Mouse (Mus musculus): ENCODE measurements around the gene Dapk1.

Gene Dapk1

GRCm38 (mm10) chr13:60639482-60640055 is 37.8 kb downstream of the Dapk1 start:
- TF ChIP-seq GATA4 (IDR thresholded peaks at IDR 0.05; ENCODE audit: insufficient replicate concordance, low read length) = no peak

GRCm38 (mm10) chr13:60640420-60640819 is 38.7 kb downstream of the Dapk1 start:
- TF ChIP-seq GATA4 (IDR thresholded peaks at IDR 0.05; ENCODE audit: insufficient replicate concordance, low read length) = no peak

DNA sequence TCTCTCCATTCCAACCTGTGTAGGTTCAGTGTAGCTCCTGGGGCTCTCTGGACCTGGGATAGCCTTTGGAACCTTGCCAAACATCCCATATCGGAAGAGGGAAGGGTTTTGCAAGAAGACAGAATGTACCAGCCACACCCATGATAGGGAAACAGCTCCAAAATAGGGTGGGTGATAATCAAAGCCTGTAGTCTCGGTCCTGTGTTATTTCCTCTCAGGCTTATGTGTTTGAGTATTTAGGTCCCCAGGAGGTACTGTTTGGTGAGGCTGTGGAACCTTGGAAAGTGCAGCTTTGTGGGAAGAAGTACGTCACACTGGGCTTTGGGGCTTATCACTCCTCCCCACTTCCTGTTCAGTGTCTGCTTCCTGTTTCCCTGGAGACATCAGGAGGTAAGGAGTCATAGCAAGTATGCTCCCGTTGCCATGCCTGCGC is 42.7 kb downstream of the Dapk1 start:
- TF ChIP-seq GATA4 (IDR thresholded peaks at IDR 0.05; ENCODE audit: insufficient replicate concordance, low read length) = no peak

GRCm38 (mm10) chr13:60646791-60647190 is 45.0 kb downstream of the Dapk1 start:
- no peak for TF ChIP-seq GATA4 (IDR thresholded peaks at IDR 0.05; ENCODE audit: insufficient replicate concordance, low read length)

DNA sequence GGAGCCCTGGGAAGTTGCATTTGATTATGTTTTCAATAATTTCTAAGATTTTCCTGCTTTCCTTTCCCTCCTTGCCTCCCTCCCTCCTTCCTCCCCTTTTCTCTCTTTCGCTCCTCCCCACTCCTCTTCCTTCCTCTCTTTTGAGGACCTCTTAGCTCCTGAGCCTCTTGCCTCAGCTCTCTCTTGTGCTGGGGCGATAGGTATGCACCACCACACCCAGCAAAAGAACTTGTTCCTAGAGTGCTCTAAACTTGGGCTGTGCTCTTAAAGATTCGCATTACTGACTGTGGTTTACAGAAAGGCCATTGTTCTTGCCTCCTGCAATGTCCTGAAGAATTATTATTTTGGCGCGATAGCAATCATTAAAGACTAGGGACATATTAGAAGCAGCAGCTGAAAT is 46.6 kb downstream of the Dapk1 start:
- TF ChIP-seq GATA4 (IDR thresholded peaks at IDR 0.05; ENCODE audit: insufficient replicate concordance, low read length) = no peak

DNA sequence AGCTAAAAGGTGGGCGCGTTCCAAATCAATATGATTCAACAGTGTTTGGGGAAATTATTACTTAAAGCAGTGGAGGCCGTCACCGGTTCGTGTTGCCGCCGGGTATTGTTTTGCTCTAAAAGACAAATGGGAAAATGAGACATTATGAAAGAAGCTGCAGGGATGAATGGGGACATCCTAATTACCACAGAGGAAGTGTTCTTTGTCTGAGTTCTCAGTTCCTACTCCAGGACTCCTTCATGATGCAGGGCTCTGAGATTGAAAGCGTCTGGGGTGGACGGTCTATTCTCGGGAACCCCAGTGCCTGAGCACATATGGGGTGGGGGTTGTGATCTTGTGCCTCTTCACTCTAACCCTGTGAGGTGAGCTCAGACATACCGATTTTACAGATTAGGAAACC is 48.3 kb downstream of the Dapk1 start:
- TF ChIP-seq GATA4 (IDR thresholded peaks at IDR 0.05; ENCODE audit: insufficient replicate concordance, low read length) = no peak

DNA sequence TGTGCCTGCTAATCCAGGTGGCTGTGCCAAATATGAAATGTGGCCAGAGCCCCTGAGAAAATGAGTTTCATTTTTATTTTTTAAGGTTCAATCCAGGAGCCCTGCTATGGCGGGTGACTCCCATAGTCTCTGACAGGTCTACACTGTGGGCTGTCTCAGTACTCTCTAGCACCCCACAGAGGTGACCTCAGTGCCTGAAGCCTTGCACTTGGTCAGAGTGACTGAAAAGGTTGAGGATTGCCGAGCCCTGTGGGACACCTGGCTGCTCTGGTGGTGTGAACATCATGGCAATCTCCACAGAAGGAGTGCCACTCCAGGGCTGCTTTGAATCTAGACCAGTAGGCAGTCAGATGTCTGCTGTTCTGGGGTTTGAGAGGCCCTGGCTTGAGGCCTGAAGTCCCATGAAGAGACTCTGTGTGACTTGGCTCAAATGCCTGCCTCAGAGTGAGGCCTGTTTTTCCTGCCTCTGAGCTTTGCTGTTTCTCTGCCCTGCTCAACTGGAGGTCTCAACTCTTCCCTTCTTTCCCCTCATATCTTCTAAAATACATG is 52.3 kb downstream of the Dapk1 start:
- no peak for TF ChIP-seq GATA4 (IDR thresholded peaks at IDR 0.05; ENCODE audit: insufficient replicate concordance, low read length)

DNA sequence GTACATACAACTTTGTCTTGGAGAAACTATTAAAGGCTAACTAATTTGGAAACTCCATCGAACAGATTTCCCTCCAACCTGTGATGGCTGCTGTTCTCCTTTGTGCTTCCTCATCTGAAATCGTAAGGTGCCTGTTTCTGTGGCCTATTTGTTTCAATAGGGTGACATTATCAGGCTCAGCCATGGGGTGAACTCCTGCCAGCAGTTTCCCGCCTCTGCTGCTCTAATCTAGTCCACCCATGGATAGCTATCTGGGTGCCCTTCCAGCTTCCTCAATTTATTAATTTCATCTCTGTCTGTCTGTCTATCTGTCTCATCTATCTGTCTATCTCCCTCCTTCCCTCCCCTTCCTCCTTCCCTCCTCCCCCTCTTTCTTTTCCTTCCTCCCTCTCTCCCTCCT is 53.5 kb downstream of the Dapk1 start:
- no peak for TF ChIP-seq GATA4 (IDR thresholded peaks at IDR 0.05; ENCODE audit: insufficient replicate concordance, low read length)

GRCm38 (mm10) chr13:60659600-60659999 is 57.9 kb downstream of the Dapk1 start:
- TF ChIP-seq GATA4 (IDR thresholded peaks at IDR 0.05; ENCODE audit: insufficient replicate concordance, low read length) = no peak

DNA sequence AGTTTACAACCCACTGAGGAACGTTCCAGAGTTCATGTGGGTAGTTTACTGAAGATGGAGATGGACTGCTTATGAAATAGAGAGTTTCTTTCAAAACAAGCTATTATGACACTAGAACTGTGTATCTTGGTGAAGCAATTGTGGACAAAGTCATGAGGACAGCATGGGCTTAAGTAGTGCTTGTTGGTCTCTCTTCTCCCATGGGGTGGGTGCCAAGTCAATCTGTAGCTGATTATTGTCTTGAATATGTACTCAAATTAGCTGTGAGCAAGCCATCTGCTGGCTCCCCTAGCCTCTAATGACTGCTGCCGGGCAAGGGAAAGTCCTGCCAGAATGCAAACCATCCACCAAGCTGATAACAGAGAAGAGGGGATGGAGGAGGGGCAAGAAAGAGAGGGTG is 58.3 kb downstream of the Dapk1 start:
- peak; percentile 42; the same call in 1 of the 2 replicates for TF ChIP-seq GATA4 (IDR thresholded peaks at IDR 0.05; ENCODE audit: insufficient replicate concordance, low read length)

DNA sequence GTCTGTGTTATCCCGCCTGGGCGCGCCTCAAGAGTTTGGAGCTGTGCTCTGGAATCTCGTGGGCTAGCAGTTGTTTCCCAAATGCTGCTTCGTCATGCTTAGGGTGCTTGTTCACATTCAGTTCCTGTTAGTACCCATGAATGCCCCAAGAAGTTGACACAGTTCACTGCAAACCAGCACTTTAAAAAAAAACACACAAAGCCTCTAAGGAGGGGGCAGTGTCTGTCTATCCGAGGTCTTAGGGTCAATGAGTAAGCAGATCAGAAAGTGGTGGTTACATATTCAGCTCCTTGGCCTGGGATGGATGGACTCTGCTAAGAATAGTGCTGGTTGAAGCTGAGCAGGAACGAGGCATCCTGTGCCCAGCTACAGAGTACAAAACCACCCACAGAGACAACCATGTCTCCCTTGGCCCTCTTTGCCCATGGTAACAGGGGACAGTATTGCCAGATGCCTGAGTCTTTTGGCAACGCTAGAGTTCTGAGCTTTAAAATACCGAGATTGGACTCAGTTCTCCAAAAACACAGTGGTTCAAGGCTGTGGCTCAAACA is 59.0 kb downstream of the Dapk1 start:
- TF ChIP-seq GATA4 (IDR thresholded peaks at IDR 0.05; ENCODE audit: insufficient replicate concordance, low read length) = no peak

GRCm38 (mm10) chr13:60662493-60663177 is 60.9 kb downstream of the Dapk1 start:
- no peak for TF ChIP-seq GATA4 (IDR thresholded peaks at IDR 0.05; ENCODE audit: insufficient replicate concordance, low read length)

DNA sequence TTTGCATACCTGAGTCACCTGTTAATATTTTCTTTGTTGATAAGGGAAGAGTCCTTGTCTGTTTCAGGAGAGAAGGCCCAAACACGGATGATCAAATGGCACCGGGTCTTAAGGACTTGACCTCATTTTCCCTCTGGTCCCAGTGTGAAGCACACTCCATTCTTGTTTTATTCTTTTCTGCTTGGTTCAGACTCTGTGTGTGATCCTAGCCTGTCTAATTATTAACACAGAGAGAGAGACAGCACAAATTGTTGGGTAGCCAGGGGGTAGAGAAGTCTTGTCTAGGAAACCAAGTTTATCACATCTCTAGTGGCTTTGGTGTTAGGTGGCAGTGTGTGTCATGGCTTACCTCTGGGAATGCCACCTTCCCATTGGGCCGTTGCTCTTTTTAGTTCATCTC is 62.3 kb downstream of the Dapk1 start:
- TF ChIP-seq GATA4 (IDR thresholded peaks at IDR 0.05; ENCODE audit: insufficient replicate concordance, low read length) = no peak

- TF ChIP-seq GATA4 (IDR thresholded peaks at IDR 0.05; ENCODE audit: insufficient replicate concordance, low read length) = no peak
Observed at GRCm38 (mm10) chr13:60664816-60665215, 63.1 kb downstream of the Dapk1 start.

GRCm38 (mm10) chr13:60665402-60665801 is 63.7 kb downstream of the Dapk1 start:
- no peak for TF ChIP-seq GATA4 (IDR thresholded peaks at IDR 0.05; ENCODE audit: insufficient replicate concordance, low read length)

DNA sequence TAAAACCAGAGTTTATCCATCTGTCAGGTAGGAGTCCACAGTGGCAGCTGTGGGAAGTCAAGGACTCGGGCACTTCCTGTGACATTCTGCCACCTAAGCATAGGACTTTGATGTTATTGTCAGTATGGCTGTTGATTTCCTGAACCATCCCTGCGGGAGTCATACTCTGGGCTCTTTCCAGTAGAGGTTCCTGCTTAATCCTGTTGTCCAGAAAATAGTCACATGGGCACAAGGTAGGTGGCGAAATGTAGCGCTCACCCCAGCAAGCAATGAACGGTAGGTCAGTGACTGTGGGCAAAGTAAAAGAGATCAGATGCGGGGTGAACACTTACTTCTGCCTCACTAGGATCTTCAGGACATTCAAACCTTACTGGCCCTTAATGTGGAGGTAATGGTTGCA is 66.3 kb downstream of the Dapk1 start:
- TF ChIP-seq GATA4 (IDR thresholded peaks at IDR 0.05; ENCODE audit: insufficient replicate concordance, low read length) = no peak
